14 mouse cellular contexts compared by ENCODE assay signal in genomic region chr17:6202389-6203110, GRCm38 (mm10). TPM values are rescaled to one million over a fixed set of nuclear protein-coding genes. Genes with fewer than 3 reads are reported as not detected.
DNase-seq lines count a peak whose midpoint lies in the region; ATAC-seq lines count a peak whose summit lies in the region.
"Had no signal": no experiment of that assay in that cellular context is flagged by ENCODE, and none has a peak within 500 bp of the region (broad histone marks: within the 10 kb centered on the region; RNA-seq: fewer than 3 reads in every experiment).

No protein-coding gene starts in this region.

- H3K36me3 ChIP-seq in megakaryocyte, embryonic 14.5 days (replicated peaks; ENCODE audit: low read length): no peaks in the 10 kb centered on the region

- ATAC-seq in megakaryocyte, adult 5-6 weeks (ENCODE audit: poor library complexity, severe bottlenecking): no peak

- H3K4me3 ChIP-seq in megakaryocyte, embryonic 14.5 days (replicated peaks): peak overlapping the region; percentile 79
- H3K4me3 ChIP-seq: hindbrain, embryonic 13.5 days; limb, embryonic 12.5 days had no signal

- peaks cover 26% of the 10 kb centered on the region for H3K4me1 ChIP-seq in megakaryocyte, embryonic 14.5 days
- H3K4me1 ChIP-seq: hindbrain, embryonic 13.5 days; limb, embryonic 12.5 days had no signal

- intact Hi-C loops in left cerebral cortex, postnatal 14 days (cut with DNase I): no loop called here

- DNase-seq in cerebellum, postnatal 14 days: peak; percentile 35 to 37
- DNase-seq in cerebellum, postnatal 4 days (ENCODE audit: low spot score in 2 of 2): no peak
- DNase-seq in left cerebral cortex, postnatal 14 days (ENCODE audit: low spot score in 2 of 2): peak; percentile 67 to 75
- DNase-seq in thymus, postnatal 0 days (ENCODE audit: low spot score): no peak
- no peak for DNase-seq in spleen, adult 12 weeks (ENCODE audit: low spot score)
- DNase-seq in gastrocnemius, postnatal 4 days (ENCODE audit: low spot score in 2 of 2): no peak
- DNase-seq: adrenal gland, postnatal 10 days; lung, embryonic 14.5 days; midbrain, embryonic 14.5 days; spleen, adult 18-20 months had no signal

- no peaks in the 10 kb centered on the region for H3K9me3 ChIP-seq in megakaryocyte, embryonic 14.5 days
- H3K9me3 ChIP-seq: hindbrain, embryonic 13.5 days; limb, embryonic 12.5 days had no signal

- peaks cover 13% of the 10 kb centered on the region for H3K27me3 ChIP-seq in megakaryocyte, embryonic 14.5 days (replicated peaks)
- H3K27me3 ChIP-seq: hindbrain, embryonic 13.5 days; limb, embryonic 12.5 days had no signal

RNA-seq across cellular contexts. Expression of gene Tmem181a, which starts 54.1 kb away (rescaled TPM):
- 3.6 TPM in 1 of 2 replicates, not detected in the other for polyA plus RNA-seq in megakaryocyte, embryonic 14.5 days (2012; ENCODE audit: insufficient read depth, low replicate concordance)
- total RNA-seq in megakaryocyte, adult 5-6 weeks (2015): 5.4 and 6.7 TPM in 2 replicates
- total RNA-seq in megakaryocyte, adult 5-6 weeks (2017): 6.7 and 7.4 TPM in 2 replicates
- 10 to 100 TPM; 93.1 to 93.7 TPM for total RNA-seq in left cerebral cortex, postnatal 14 days (2021)
- polyA plus RNA-seq in thymus, postnatal 0 days (2015; fragmentation: Nextera tagmentation; extraction: Ambion mirVana): 12.1 and 12.2 TPM in 2 replicates
- 10 to 100 TPM in 1 of 2 experiments, 1 to 10 TPM in 1; 9.0 to 10.1 TPM for total RNA-seq in gastrocnemius, postnatal 4 days (2021)

Comparison
In these comparisons a context has a peak if more than half of its experiments do, and no peak if none do; other contexts are left out.
1. DNase-seq: peak in cerebellum, postnatal 14 days (2 of 2) and left cerebral cortex, postnatal 14 days (2 of 2); none in cerebellum, postnatal 4 days (0 of 2), thymus, postnatal 0 days (single experiment), spleen, adult 12 weeks (single experiment) and gastrocnemius, postnatal 4 days (0 of 2).
2. RNA of gene Tmem181a, which starts 54.1 kb away (total RNA-seq): 93.1 to 93.7 TPM in left cerebral cortex, postnatal 14 days; 9.0 to 10.1 TPM in gastrocnemius, postnatal 4 days and 5.4 to 7.4 TPM in megakaryocyte, adult 5-6 weeks; every median in the first group is over 4 times any median in the second.